Mouse (Mus musculus): ENCODE results near the gene Insl3. TPM values are rescaled to one million over a fixed set of nuclear protein-coding genes. Genes with fewer than 3 reads are reported as not detected.
A peak's percentile ranks its signal among the peaks of the same experiment; 100 is the strongest.

The Insl3 gene
- polyA plus RNA-seq, 1 experiment from 2014 or later: not detected

GRCm38 (mm10) chr8:71679116-71679515, 9.9 kb upstream of the Insl3 start:
- Histone ChIP-seq H3K4me2 (replicated peaks) (peak overlapping the region; percentile 40), H3K27me3 (peaks cover 78% of the 10 kb centered on the region), H3K4me3 (peak overlapping the region; percentile 23), H3K9ac (replicated peaks) (no peak overlapping the region), H3K36me3 (no peaks in the 10 kb centered on the region), H3K9me3 (no peaks in the 10 kb centered on the region), H3K4me1 (peaks cover 26% of the 10 kb centered on the region), H3K27ac (replicated peaks) (no peak overlapping the region)
- no peak for ATAC-seq (replicated peaks)
- WGBS: 5% methylated on average over 16 of the region's 16 CpGs

- Histone ChIP-seq H3K9me3 (no peaks in the 10 kb centered on the region), H3K36me3 (no peaks in the 10 kb centered on the region), H3K27ac (replicated peaks) (no peak overlapping the region), H3K4me1 (peaks cover 26% of the 10 kb centered on the region), H3K27me3 (peaks cover 84% of the 10 kb centered on the region), H3K4me2 (replicated peaks) (peak overlapping the region; percentile 40), H3K9ac (replicated peaks) (peak overlapping the region; percentile 26), H3K4me3 (peak overlapping the region; percentile 23)
- 3% methylated on average over 46 of the region's 46 CpGs for WGBS
- no peak for ATAC-seq (replicated peaks)
These were observed 9.4 kb upstream of the Insl3 start for GRCm38 (mm10) chr8:71679550-71680168.

GRCm38 (mm10) chr8:71680471-71680870, 8.5 kb upstream of the Insl3 start:
- Histone ChIP-seq H3K4me3 (0 out of 2 replicates have a peak overlapping the region, but pooled peaks have one; percentile 3), H3K9ac (replicated peaks) (no peak overlapping the region), H3K9me3 (no peaks in the 10 kb centered on the region), H3K27me3 (peaks cover 88% of the 10 kb centered on the region), H3K4me1 (peaks cover 24% of the 10 kb centered on the region), H3K4me2 (replicated peaks) (no peak overlapping the region), H3K36me3 (no peaks in the 10 kb centered on the region), H3K27ac (replicated peaks) (no peak overlapping the region)
- no peak for ATAC-seq (replicated peaks)
- WGBS: 4% methylated on average over 21 of the region's 21 CpGs

- Histone ChIP-seq H3K9me3 (no peaks in the 10 kb centered on the region), H3K36me3 (no peaks in the 10 kb centered on the region), H3K4me1 (peaks cover 27% of the 10 kb centered on the region), H3K27me3 (peaks cover 96% of the 10 kb centered on the region), H3K27ac (replicated peaks) (no peak overlapping the region), H3K4me3 (no peak overlapping the region), H3K4me2 (replicated peaks) (no peak overlapping the region), H3K9ac (replicated peaks) (no peak overlapping the region)
- no peak for ATAC-seq (replicated peaks)
- 3% methylated on average over 18 of the region's 18 CpGs for WGBS
These were observed 7.6 kb upstream of the Insl3 start for GRCm38 (mm10) chr8:71681369-71681915.

- no peak overlapping the region for H3K4me3 ChIP-seq
- no peaks in the 10 kb centered on the region for H3K9me3 ChIP-seq
- H3K27ac ChIP-seq (replicated peaks): no peak overlapping the region
- no peak overlapping the region for H3K4me2 ChIP-seq (replicated peaks)
- H3K36me3 ChIP-seq: no peaks in the 10 kb centered on the region
- peaks cover 28% of the 10 kb centered on the region for H3K4me1 ChIP-seq
- H3K9ac ChIP-seq (replicated peaks): no peak overlapping the region
- 51% methylated on average over 12 of the region's 12 CpGs for WGBS
- no peak for ATAC-seq (replicated peaks)
- H3K27me3 ChIP-seq: peaks cover 100% of the 10 kb centered on the region
These were observed 6.2 kb upstream of the Insl3 start for GRCm38 (mm10) chr8:71682832-71683231.

- Histone ChIP-seq H3K36me3 (no peaks in the 10 kb centered on the region), H3K27ac (replicated peaks) (no peak overlapping the region), H3K27me3 (peaks cover 100% of the 10 kb centered on the region), H3K4me2 (replicated peaks) (no peak overlapping the region), H3K9ac (replicated peaks) (no peak overlapping the region), H3K4me3 (no peak overlapping the region), H3K4me1 (peaks cover 22% of the 10 kb centered on the region), H3K9me3 (no peaks in the 10 kb centered on the region)
- ATAC-seq (replicated peaks): no peak
- 12% methylated on average over 10 of the region's 10 CpGs for WGBS
These were observed 4.3 kb upstream of the Insl3 start for GRCm38 (mm10) chr8:71684701-71685100.

GRCm38 (mm10) chr8:71685573-71685972, 3.4 kb upstream of the Insl3 start:
- Histone ChIP-seq H3K27ac (replicated peaks) (no peak overlapping the region), H3K4me3 (peak overlapping the region; percentile 40), H3K27me3 (peaks cover 100% of the 10 kb centered on the region), H3K9me3 (no peaks in the 10 kb centered on the region), H3K36me3 (no peaks in the 10 kb centered on the region), H3K9ac (replicated peaks) (0 out of 2 replicates have a peak overlapping the region, but pooled peaks have one; percentile 15), H3K4me2 (replicated peaks) (peak overlapping the region; percentile 57), H3K4me1 (peaks cover 16% of the 10 kb centered on the region)
- ATAC-seq (replicated peaks): peak; percentile 26
- WGBS: 4% methylated on average over 29 of the region's 29 CpGs

- no peak overlapping the region for H3K27ac ChIP-seq (replicated peaks)
- peaks cover 100% of the 10 kb centered on the region for H3K27me3 ChIP-seq
- peak overlapping the region; percentile 57 for H3K4me2 ChIP-seq (replicated peaks)
- peak overlapping the region; percentile 40 for H3K4me3 ChIP-seq
- peaks cover 15% of the 10 kb centered on the region for H3K4me1 ChIP-seq
- peak; percentile 53 for ATAC-seq (replicated peaks)
- 1% methylated on average over 23 of the region's 23 CpGs for WGBS
- no peaks in the 10 kb centered on the region for H3K36me3 ChIP-seq
- no peaks in the 10 kb centered on the region for H3K9me3 ChIP-seq
- H3K9ac ChIP-seq (replicated peaks): 0 out of 2 replicates have a peak overlapping the region, but pooled peaks have one; percentile 15
These were observed 2.8 kb upstream of the Insl3 start for GRCm38 (mm10) chr8:71686143-71686734.

GRCm38 (mm10) chr8:71687616-71688015, 1.4 kb upstream of the Insl3 start:
- 3% methylated on average over 8 of the region's 8 CpGs for WGBS

GRCm38 (mm10) chr8:71692509-71692908, 3.5 kb downstream of the Insl3 start:
- Histone ChIP-seq H3K4me1 (peaks cover 14% of the 10 kb centered on the region), H3K9me3 (no peaks in the 10 kb centered on the region), H3K9ac (replicated peaks) (no peak overlapping the region), H3K36me3 (no peaks in the 10 kb centered on the region), H3K4me3 (peak overlapping the region; percentile 22; the same call in 1 of the 2 replicates), H3K27ac (replicated peaks) (no peak overlapping the region), H3K27me3 (peaks cover 88% of the 10 kb centered on the region), H3K4me2 (replicated peaks) (peak overlapping the region; percentile 13; the same call in 1 of the 2 replicates)
- no peak for ATAC-seq (replicated peaks)
- 3% methylated on average over 30 of the region's 30 CpGs for WGBS

More at GRCm38 (mm10) chr8:71687616-71688015, 1.4 kb upstream of the Insl3 start:
- H3K27me3 ChIP-seq: peaks cover 100% of the 10 kb centered on the region
- H3K4me1 ChIP-seq: peaks cover 17% of the 10 kb centered on the region
- no peak overlapping the region for H3K27ac ChIP-seq (replicated peaks)
- no peaks in the 10 kb centered on the region for H3K9me3 ChIP-seq
- no peak for ATAC-seq (replicated peaks)
- no peak overlapping the region for H3K4me2 ChIP-seq (replicated peaks)
- H3K36me3 ChIP-seq: no peaks in the 10 kb centered on the region
- no peak overlapping the region for H3K9ac ChIP-seq (replicated peaks)
- no peak overlapping the region for H3K4me3 ChIP-seq

- Histone ChIP-seq H3K9ac (replicated peaks) (no peak overlapping the region), H3K27me3 (peaks cover 81% of the 10 kb centered on the region), H3K27ac (replicated peaks) (no peak overlapping the region), H3K36me3 (no peaks in the 10 kb centered on the region), H3K4me3 (peak overlapping the region; percentile 22), H3K9me3 (no peaks in the 10 kb centered on the region), H3K4me1 (peaks cover 14% of the 10 kb centered on the region), H3K4me2 (replicated peaks) (peak overlapping the region; percentile 31)
- ATAC-seq (replicated peaks): peak; percentile 34; the same call in 1 of the 2 replicates
- 7% methylated on average over 68 of the region's 68 CpGs for WGBS
These were observed 4.4 kb downstream of the Insl3 start for GRCm38 (mm10) chr8:71693166-71694041.
